Mouse (Mus musculus) liver, embryonic 16.5 days (tissue): Measurements from ENCODE around the gene Fam169b. TPM values are rescaled to one million over a fixed set of nuclear protein-coding genes. Genes with fewer than 3 reads are reported as not detected.

Experiments
- ATAC-seq: fragments of 200-750 bp; cut with Nextera tagmentation; 2 replicates; pipeline ENCODE4 v1.8.0; 2017; ENCODE audit warnings: low read depth, mild to moderate bottlenecking, moderate number of reproducible peaks, moderate library complexity
- H3K27ac ChIP-seq: fragments of 300-500 bp; sonication (generic); 2 replicates; pipeline ENCODE4 v1.5.1; 2014; ENCODE audit warnings: mild to moderate bottlenecking, low read length
- H3K27me3 ChIP-seq: fragments of 300-500 bp; sonication (generic); 2 replicates; pipeline ENCODE4 v1.6.1; 2014; ENCODE audit warnings: low read depth, low read length, mixed read lengths; ENCODE audit not compliant: control insufficient read depth, insufficient read depth
- H3K36me3 ChIP-seq: fragments of 300-500 bp; sonication (generic); 2 replicates; pipeline ENCODE4 v1.6.1; 2014; ENCODE audit warnings: mild to moderate bottlenecking; ENCODE audit not compliant: control insufficient read depth, insufficient read depth
- H3K4me1 ChIP-seq: fragments of 300-500 bp; sonication (generic); 2 replicates; pipeline ENCODE4 v1.6.1; 2014; ENCODE audit warnings: low read depth, low read length, mixed read lengths; ENCODE audit not compliant: control insufficient read depth
- H3K4me2 ChIP-seq: fragments of 300-500 bp; sonication (generic); 2 replicates; pipeline ENCODE4 v1.6.1; 2014; ENCODE audit warnings: low read depth, low read length, mixed read lengths
- H3K4me3 ChIP-seq: fragments of 300-500 bp; sonication (generic); 2 replicates; pipeline ENCODE4 v1.5.1; 2014; ENCODE audit warnings: low read depth, mild to moderate bottlenecking, low read length
- H3K9ac ChIP-seq: fragments of 300-500 bp; sonication (generic); 2 replicates; pipeline ENCODE4 v1.6.1; 2014; ENCODE audit warnings: low read depth, low read length
- H3K9me3 ChIP-seq: fragments of 300-500 bp; sonication (generic); replicated peaks from 2 replicates; pipeline ENCODE4 v1.6.1; 2016; ENCODE audit warnings: low read length; ENCODE audit not compliant: control insufficient read depth
- whole genome bisulfite sequencing: fragments of 180-500 bp; shearing (Covaris S2); extraction: QIAGEN DNeasy Blood & Tissue Kit; methylation state at CpG from one replicate; pipeline ENCODE4 v1.1.7; 2014; ENCODE audit not compliant: insufficient replicate concordance; 5-methylcytosine and 5-hydroxymethylcytosine counted together
- polyA plus RNA-seq: library from polyadenylated mRNA; unstranded; fragments of >200 nt; fragmentation: Nextera tagmentation; extraction: Ambion mirVana; gene quantifications from 2 replicates; pipeline ENCODE4 v1.2.1, GENCODE M21; 2015

Fam169b gene
- polyA plus RNA-seq, 1 experiment from 2014 or later: 0.54 TPM

DNA sequence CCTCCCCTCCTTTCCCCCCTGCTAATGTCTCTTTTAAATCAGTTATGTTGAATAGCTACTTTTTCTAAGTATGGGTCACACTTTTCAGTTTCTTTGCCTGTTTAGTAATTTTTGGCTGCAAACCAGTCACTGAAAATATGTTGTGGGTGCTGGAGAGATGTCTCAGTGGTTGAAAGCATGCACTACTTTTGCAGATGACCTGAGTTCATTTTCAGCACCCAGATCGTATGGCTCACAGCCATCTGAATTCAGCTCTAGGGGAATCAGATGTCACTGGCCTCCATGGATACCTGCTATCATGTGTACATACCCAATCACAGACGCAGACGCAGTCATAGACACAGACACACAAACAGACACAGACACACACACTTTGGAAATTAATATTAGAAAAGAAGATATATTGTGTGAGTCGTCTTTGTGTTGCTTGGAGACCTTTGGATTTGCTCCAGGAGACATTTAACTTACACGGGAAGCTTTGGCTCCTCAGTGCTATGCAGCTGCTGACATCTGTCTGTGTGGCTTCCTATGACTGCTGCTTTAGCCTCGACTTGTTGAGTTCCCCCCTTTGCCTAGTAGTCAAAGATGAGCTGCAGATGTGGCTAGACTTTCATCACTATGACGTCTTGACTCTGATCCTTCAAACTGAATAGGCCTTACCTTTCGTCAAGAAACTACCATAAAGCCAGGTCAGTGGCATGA is 63.6 kb downstream of the Fam169b start:
- Histone ChIP-seq H3K27me3 (no peaks in the 10 kb centered on the region), H3K9me3 (no peaks in the 10 kb centered on the region), H3K27ac (no peak overlapping the region), H3K4me1 (no peaks in the 10 kb centered on the region), H3K4me2 (no peak overlapping the region), H3K4me3 (no peak overlapping the region), H3K36me3 (no peaks in the 10 kb centered on the region), H3K9ac (no peak overlapping the region)
- 63% methylated on average over 8 of the region's 8 CpGs for WGBS
- ATAC-seq: no peak

DNA sequence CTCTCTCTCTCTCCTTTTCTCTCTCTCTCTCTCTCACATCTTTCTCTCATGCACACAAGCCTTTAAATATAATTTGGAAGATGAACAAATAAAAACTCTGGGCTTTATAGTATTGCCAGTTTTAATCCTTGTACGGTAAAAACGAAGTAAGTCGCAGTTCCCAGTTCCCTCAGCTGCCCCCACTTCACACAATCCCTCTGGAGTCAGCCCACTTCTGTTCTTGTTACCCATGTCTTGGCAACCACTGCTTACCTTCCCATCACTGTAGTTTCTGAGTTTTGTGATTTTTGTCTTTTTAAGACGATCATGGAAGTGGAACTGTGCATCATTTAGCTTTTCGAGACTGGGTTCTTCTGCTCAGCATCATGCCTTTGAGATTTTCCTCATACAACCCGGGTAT is 65.0 kb downstream of the Fam169b start:
- H3K9ac ChIP-seq: no peak overlapping the region
- no peak overlapping the region for H3K27ac ChIP-seq
- WGBS: 67% methylated on average over 6 of the region's 6 CpGs
- ATAC-seq: no peak
- H3K4me3 ChIP-seq: no peak overlapping the region
- H3K27me3 ChIP-seq: no peaks in the 10 kb centered on the region
- H3K9me3 ChIP-seq: no peaks in the 10 kb centered on the region
- no peaks in the 10 kb centered on the region for H3K36me3 ChIP-seq
- no peak overlapping the region for H3K4me2 ChIP-seq
- no peaks in the 10 kb centered on the region for H3K4me1 ChIP-seq

DNA sequence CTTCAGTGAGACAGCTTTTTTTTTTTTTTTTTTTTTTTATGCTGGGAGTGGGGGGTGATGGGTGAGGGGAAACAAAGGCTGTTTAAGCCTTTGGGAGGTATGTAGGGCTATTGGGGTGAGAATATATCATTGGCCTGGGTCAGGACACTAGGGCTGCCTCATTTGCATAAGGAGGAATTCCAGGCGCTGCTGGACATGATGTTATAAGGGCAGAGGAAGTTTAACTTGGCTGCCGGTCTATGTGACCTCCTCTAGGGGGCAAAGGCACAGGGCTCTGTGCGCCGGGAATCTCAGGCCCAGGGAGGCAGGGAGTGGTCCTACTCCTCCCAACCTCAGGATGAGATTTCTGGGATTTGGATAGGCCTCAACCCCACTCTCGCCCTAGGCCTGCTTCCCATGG is 70.9 kb downstream of the Fam169b start:
- Histone ChIP-seq H3K4me2 (no peak overlapping the region), H3K9me3 (no peaks in the 10 kb centered on the region), H3K27ac (no peak overlapping the region), H3K4me3 (no peak overlapping the region), H3K36me3 (no peaks in the 10 kb centered on the region), H3K27me3 (no peaks in the 10 kb centered on the region), H3K4me1 (no peaks in the 10 kb centered on the region), H3K9ac (no peak overlapping the region)
- 42% methylated on average over 5 of the region's 5 CpGs for WGBS
- no peak for ATAC-seq

DNA sequence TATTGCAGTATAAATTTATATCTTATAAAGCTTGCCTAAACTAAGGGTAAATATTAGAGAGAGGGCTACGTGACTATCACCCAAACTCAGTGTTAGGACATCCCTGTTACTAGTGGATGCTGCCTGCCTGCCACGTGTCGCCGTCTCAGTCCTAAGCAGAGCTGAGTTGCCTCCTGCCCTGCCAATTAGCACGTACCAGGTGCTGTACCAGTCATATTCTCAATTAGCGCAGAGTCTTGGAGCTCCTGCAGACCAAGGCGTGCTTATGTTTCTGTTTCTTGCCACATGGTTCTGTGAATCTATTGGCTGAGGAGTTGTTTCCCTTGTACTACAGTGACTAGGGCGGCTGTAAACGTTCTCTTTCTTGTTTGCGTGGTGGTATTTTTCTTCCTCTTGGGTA is 72.3 kb downstream of the Fam169b start:
- H3K9ac ChIP-seq: no peak overlapping the region
- no peak overlapping the region for H3K4me2 ChIP-seq
- H3K27ac ChIP-seq: no peak overlapping the region
- H3K4me1 ChIP-seq: no peaks in the 10 kb centered on the region
- WGBS: 64% methylated on average over 10 of the region's 10 CpGs
- no peaks in the 10 kb centered on the region for H3K36me3 ChIP-seq
- no peaks in the 10 kb centered on the region for H3K9me3 ChIP-seq
- ATAC-seq: no peak
- H3K4me3 ChIP-seq: no peak overlapping the region
- no peaks in the 10 kb centered on the region for H3K27me3 ChIP-seq

DNA sequence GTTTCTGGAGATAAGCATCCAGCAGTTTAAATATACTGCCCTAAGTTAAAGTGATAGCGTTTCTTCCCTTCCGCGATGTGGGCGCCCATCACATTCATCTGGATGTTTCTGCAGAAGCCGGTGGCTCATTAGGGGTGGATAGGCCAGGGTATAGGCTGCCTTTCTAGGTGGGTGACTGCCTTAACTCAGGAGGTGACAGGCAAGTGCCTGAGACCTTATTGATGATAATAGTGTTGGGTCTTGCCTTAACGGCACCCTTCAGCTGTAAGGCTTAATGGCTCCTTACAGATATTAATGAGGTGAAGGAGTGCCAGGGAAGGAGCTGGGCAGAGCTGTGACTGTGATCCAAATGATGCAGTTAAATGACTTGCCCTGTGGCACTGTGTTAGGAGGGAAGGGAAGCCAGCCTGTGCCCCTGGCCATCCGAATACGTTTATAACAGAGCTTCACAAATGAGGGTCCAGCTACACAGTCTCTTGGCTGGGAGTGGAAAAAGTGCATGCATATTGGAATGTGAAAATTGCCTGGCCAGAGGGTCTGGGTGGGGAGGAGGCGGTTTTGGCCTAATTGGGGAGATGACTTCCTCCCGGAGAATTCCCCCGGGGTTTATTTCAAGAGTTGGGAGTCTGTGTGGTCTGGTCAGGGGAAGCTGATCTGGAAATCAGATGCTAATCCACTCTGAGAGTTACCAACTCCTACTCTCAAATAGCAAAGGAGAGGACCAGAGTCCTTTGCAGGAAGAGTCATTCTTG is 81.9 kb downstream of the Fam169b start:
- Histone ChIP-seq H3K27me3 (no peaks in the 10 kb centered on the region), H3K4me2 (no peak overlapping the region), H3K4me3 (no peak overlapping the region), H3K9ac (no peak overlapping the region), H3K27ac (no peak overlapping the region), H3K9me3 (no peaks in the 10 kb centered on the region; the same call in 1 of the 2 replicates), H3K4me1 (no peaks in the 10 kb centered on the region), H3K36me3 (no peaks in the 10 kb centered on the region)
- ATAC-seq: no peak
- WGBS: 72% methylated on average over 11 of the region's 11 CpGs

DNA sequence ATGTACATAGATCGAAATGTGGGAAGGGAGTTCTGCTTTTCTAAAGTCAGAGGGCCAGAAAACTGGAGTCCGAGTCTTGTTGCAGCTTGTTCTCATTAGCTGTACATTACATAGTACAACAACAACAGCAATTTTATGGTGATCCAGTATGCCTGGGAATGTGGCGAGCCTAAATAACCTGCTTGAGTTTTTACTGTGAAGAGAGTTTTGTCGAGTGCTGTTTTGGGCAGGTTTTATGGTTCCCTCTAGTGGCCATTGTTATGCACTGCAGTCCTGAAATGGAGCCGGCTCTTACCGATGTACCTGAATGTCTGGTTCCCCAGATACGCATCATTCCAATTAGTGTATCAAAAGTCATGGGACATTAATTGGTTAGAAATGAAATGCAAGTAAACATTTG is 83.8 kb downstream of the Fam169b start:
- WGBS: 17% methylated on average over 7 of the region's 7 CpGs
- no peaks in the 10 kb centered on the region for H3K36me3 ChIP-seq

DNA sequence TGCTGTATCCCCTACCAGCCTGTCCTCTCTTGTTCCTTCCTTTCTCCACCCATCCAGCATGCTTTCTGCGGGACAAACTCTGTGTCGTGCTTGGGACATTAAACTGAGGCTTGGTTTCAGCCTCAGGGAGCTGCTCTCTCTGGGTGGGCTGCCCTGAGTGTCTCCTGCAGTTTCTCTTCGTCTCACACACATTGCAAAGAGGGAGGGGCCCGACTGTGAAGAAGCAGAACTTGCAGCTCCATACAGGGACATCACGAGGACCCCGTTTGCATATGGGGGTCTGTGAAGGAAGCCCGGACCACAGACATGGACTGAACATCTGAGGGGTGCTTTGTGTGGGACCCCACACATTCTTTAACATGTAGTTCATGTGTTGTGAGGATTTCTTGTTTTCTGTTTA is 89.0 kb downstream of the Fam169b start:
- Histone ChIP-seq H3K9me3 (no peaks in the 10 kb centered on the region), H3K9ac (no peak overlapping the region), H3K27me3 (no peaks in the 10 kb centered on the region), H3K4me3 (no peak overlapping the region), H3K27ac (no peak overlapping the region), H3K4me1 (no peaks in the 10 kb centered on the region), H3K36me3 (no peaks in the 10 kb centered on the region), H3K4me2 (no peak overlapping the region)
- 57% methylated on average over 7 of the region's 7 CpGs for WGBS
- no peak for ATAC-seq

More for the DNA sequence above, 83.8 kb downstream of the Fam169b start:
- Histone ChIP-seq H3K27ac (no peak overlapping the region), H3K27me3 (no peaks in the 10 kb centered on the region), H3K9ac (no peak overlapping the region), H3K9me3 (no peaks in the 10 kb centered on the region), H3K4me1 (no peaks in the 10 kb centered on the region), H3K4me3 (no peak overlapping the region), H3K4me2 (no peak overlapping the region)
- ATAC-seq: no peak

DNA sequence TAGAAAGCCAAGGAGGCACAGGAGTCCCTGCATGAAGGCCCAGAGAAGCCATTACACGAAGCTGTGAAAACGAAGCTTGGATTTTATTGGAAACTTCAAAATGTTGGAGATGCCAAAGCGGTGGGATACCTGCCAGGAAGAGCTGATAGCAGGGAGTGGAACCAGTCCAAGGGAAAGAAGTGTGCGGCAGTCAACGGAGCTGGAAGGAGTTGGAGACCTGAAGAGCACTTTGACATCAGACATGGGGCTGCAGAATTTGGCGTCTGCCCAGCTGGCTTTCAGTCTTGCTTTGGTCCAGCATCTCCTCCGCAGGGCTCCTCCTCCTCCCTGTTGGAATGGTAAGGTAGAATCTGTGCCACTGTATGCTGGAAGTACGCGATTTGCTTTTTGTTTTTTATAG is 92.1 kb downstream of the Fam169b start:
- H3K9ac ChIP-seq: no peak overlapping the region
- WGBS: 74% methylated on average over 9 of the region's 9 CpGs
- no peak overlapping the region for H3K4me3 ChIP-seq
- no peaks in the 10 kb centered on the region for H3K27me3 ChIP-seq
- no peak overlapping the region for H3K4me2 ChIP-seq
- H3K4me1 ChIP-seq: no peaks in the 10 kb centered on the region
- H3K9me3 ChIP-seq: no peaks in the 10 kb centered on the region
- no peak overlapping the region for H3K27ac ChIP-seq
- H3K36me3 ChIP-seq: no peaks in the 10 kb centered on the region
- ATAC-seq: no peak

DNA sequence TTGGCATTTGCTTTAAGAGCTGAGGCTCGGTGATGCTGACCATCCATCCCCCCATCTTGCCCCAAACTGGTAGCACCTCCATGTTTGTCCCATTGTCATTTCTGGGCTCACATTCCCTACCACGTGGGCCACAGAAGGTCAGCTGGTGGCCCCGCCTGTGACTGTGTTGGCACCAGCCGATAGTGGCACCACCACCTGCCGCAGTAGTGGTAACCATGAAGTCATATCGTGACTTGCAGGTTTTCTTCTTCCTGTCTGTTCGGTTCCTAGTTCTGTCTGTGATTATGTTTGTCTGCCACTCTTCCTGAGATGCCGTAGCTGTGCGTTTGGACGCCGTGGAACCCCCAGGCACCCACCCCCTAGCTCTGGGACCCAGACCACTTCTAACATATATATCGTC is 95.3 kb downstream of the Fam169b start:
- no peak overlapping the region for H3K9ac ChIP-seq
- no peak overlapping the region for H3K27ac ChIP-seq
- 55% methylated on average over 12 of the region's 12 CpGs for WGBS
- no peaks in the 10 kb centered on the region; the same call in 1 of the 2 replicates for H3K27me3 ChIP-seq
- H3K36me3 ChIP-seq: no peaks in the 10 kb centered on the region
- H3K4me2 ChIP-seq: no peak overlapping the region
- no peaks in the 10 kb centered on the region for H3K9me3 ChIP-seq
- H3K4me3 ChIP-seq: no peak overlapping the region
- no peak for ATAC-seq
- no peaks in the 10 kb centered on the region for H3K4me1 ChIP-seq
